Mouse (Mus musculus) spleen, adult 2 months (tissue): ENCODE measurements around the gene Gatd1.

Source experiments
- CTCF ChIP-seq: fragments of 200-500 bp; IDR thresholded peaks from 2 replicates; pipeline ENCODE4 v1.5.1; 2011; ENCODE audit warnings: mild to moderate bottlenecking, inconsistent platforms; ENCODE audit not compliant: insufficient read depth, insufficient read length, insufficient replicate concordance; ENCODE audit errors: extremely low read depth
- POLR2A ChIP-seq: fragments of 200-500 bp; IDR thresholded peaks from 2 replicates; pipeline ENCODE4 v1.6.1; 2011; ENCODE audit warnings: low read depth, low read length, inconsistent platforms

DNA sequence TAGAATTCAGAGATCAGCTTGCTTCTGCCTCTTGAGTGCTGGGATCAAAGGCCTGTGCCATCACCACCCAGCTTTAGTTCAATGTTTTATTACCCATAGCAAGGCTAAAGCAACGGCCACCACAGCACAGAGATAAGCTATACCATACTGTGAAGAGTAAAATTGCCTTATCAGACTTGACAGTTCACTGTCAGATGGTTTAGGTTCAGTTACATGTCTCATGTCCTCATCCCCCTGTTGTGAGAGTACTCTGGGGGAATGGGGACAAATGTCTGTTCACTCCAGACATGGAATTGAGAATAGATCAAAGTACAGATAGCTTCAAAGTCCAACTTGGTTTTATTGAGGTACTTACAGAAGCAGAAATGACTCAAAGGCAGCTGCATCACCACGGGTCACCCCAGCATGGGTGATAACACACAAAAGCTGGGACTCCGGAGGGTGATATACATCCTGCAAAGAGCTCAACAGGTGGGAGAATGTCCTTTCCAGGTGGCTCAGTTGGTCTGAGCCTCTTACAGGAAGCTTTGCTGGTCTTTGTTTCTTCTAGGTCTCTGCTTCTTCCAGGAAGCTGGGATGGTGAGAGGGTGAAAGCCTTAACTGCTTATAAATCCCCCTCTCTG, 25.3 kb downstream of the Gatd1 start:
- TF ChIP-seq CTCF (no peak), POLR2A (no peak)
